Mouse (Mus musculus) G1E (cell line): ENCODE results near the gene Tcp1.
"Not testable (repeated sequence)": the region's sequence is repeated elsewhere in the genome, so short reads cannot be mapped to it uniquely, and the experiment has no call there.

Experiments
- CTCF ChIP-seq: IDR thresholded peaks from 2 replicates; pipeline ENCODE4 v1.5.1; 2012; ENCODE audit warnings: low read depth, low read length, inconsistent platforms, mixed read lengths
- GATA1 ChIP-seq: IDR thresholded peaks from 2 replicates; pipeline ENCODE4 v1.6.1; 2012; ENCODE audit warnings: borderline replicate concordance, low read length, inconsistent platforms, mixed read lengths

GRCm38 (mm10) chr17:12931576-12931975 lies 16.1 kb downstream of the Tcp1 start:
- TF ChIP-seq CTCF, GATA1: not testable (repeated sequence)
